Mouse (Mus musculus): ENCODE data around the gene Blvrb.

DNA sequence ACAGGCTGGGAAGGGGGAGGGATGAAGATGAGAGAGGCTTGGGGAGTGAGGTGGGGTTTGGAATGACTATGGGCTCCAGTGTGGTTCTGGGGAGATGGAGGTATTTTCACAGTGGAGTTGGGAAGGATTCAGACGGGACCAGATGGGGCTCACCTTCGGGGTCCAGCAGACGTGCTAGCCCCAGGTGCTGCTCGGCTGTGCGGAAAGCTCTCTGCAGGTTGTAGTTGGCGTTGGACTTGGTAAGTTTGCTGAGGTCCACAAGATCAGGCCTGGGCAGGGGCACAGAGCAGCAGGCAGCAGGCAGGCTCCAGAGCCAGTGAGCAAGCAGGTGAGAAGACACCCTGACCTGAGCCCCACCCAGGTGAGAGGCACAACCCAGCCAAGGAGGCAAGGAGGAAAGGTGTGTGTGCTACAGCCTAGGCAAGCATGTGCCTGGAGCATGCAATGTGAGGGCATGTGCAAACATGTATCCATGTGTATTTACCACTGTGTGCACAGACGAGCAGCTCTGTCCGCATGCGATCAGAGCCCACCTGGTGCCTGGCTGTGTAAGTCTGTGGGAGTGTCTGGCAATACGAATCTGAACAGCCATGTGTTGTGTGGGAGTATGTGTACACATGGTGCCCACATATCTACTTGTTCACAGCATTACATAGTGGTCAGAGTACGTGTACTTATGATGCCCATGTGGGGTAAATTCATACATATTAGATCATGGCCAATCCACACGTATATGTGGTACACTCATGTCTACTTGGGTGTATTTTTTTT, 24.0 kb upstream of the Blvrb start:
- no peak for TF ChIP-seq CTCF (IDR thresholded peaks at IDR 0.05)
- TF ChIP-seq POLR2A (IDR thresholded peaks at IDR 0.05; ENCODE audit: insufficient read depth, low read depth, low read length): no peak

Measured in heart, adult 2 months (tissue).